Mouse (Mus musculus) E14TG2a.4 (cell line): ENCODE measurements around the gene Wiz.

Source experiments
- H3K27me3 ChIP-seq: 2 replicates; pipeline ENCODE4 v1.6.1; 2014; ENCODE audit warnings: low read length, control low read depth; ENCODE audit not compliant: insufficient read depth
- H3K36me3 ChIP-seq: 2 replicates; pipeline ENCODE4 v1.6.1; 2014; ENCODE audit warnings: low read length, control low read depth; ENCODE audit not compliant: insufficient read depth
- H3K4me1 ChIP-seq: replicated peaks from 2 replicates; pipeline ENCODE4 v1.6.1; 2014; ENCODE audit warnings: low read depth, low read length, control low read depth
- H3K4me3 ChIP-seq: replicated peaks from 2 replicates; pipeline ENCODE4 v1.5.1; 2014; ENCODE audit warnings: mild to moderate bottlenecking, low read length
- H3K9me3 ChIP-seq: 2 replicates; pipeline ENCODE4 v1.6.1; 2014; ENCODE audit warnings: low read length, control low read depth
- CTCF ChIP-seq: conservative IDR thresholded peaks from 2 replicates; pipeline ENCODE4 v1.5.1; 2014; ENCODE audit warnings: low read length
- NANOG ChIP-seq: IDR thresholded peaks from 2 replicates; pipeline ENCODE4 v1.6.1; 2014; ENCODE audit warnings: borderline replicate concordance, low read length, mixed read lengths
- POU5F1 ChIP-seq: IDR thresholded peaks from 2 replicates; pipeline ENCODE4 v1.6.1; 2014; ENCODE audit warnings: low read length, borderline replicate concordance

Wiz gene

GRCm38 (mm10) chr17:32349851-32350381, 39.3 kb downstream of the Wiz start:
- Histone ChIP-seq H3K4me3 (peak overlapping the region; percentile 99), H3K27me3 (no peaks in the 10 kb centered on the region), H3K4me1 (peaks cover 65% of the 10 kb centered on the region), H3K9me3 (no peaks in the 10 kb centered on the region), H3K36me3 (peaks cover 26% of the 10 kb centered on the region)
- no peak for TF ChIP-seq POU5F1
- TF ChIP-seq CTCF, result no peak
- no peak for TF ChIP-seq NANOG

- Histone ChIP-seq H3K4me3 (peak overlapping the region; percentile 99), H3K27me3 (no peaks in the 10 kb centered on the region), H3K9me3 (no peaks in the 10 kb centered on the region), H3K36me3 (peaks cover 26% of the 10 kb centered on the region), H3K4me1 (peaks cover 57% of the 10 kb centered on the region)
- TF ChIP-seq CTCF (peak; percentile 86), NANOG (no peak)
Observed at GRCm38 (mm10) chr17:32349037-32349732, 40.1 kb downstream of the Wiz start.

- Histone ChIP-seq H3K9me3 (no peaks in the 10 kb centered on the region), H3K27me3 (no peaks in the 10 kb centered on the region), H3K36me3 (peaks cover 26% of the 10 kb centered on the region), H3K4me3 (no peak overlapping the region), H3K4me1 (peaks cover 50% of the 10 kb centered on the region)
- no peak for TF ChIP-seq POU5F1
- TF ChIP-seq CTCF, result no peak
- TF ChIP-seq NANOG, result no peak
Observed at GRCm38 (mm10) chr17:32348406-32348805, 40.8 kb downstream of the Wiz start.

- peaks cover 87% of the 10 kb centered on the region for H3K36me3 ChIP-seq
- no peak overlapping the region for H3K4me3 ChIP-seq
- H3K4me1 ChIP-seq, result no peaks in the 10 kb centered on the region
- H3K9me3 ChIP-seq, result no peaks in the 10 kb centered on the region
- no peaks in the 10 kb centered on the region for H3K27me3 ChIP-seq
- TF ChIP-seq NANOG (no peak), POU5F1 (no peak), CTCF (no peak)
Observed at GRCm38 (mm10) chr17:32341102-32341501, 48.1 kb downstream of the Wiz start.

- H3K4me1 ChIP-seq, result peaks cover 7% of the 10 kb centered on the region
- TF ChIP-seq CTCF, result no peak
- no peak for TF ChIP-seq NANOG
- no peak for TF ChIP-seq POU5F1
- H3K36me3 ChIP-seq, result peaks cover 95% of the 10 kb centered on the region
- H3K9me3 ChIP-seq, result no peaks in the 10 kb centered on the region
- no peaks in the 10 kb centered on the region for H3K27me3 ChIP-seq
- no peak overlapping the region for H3K4me3 ChIP-seq
Observed at GRCm38 (mm10) chr17:32340110-32340509, 49.1 kb downstream of the Wiz start.

GRCm38 (mm10) chr17:32335869-32336268, 53.4 kb downstream of the Wiz start:
- H3K27me3 ChIP-seq, result no peaks in the 10 kb centered on the region
- no peaks in the 10 kb centered on the region for H3K9me3 ChIP-seq
- H3K36me3 ChIP-seq, result peaks cover 99% of the 10 kb centered on the region
- H3K4me1 ChIP-seq, result peaks cover 28% of the 10 kb centered on the region
- no peak overlapping the region for H3K4me3 ChIP-seq
- TF ChIP-seq CTCF (no peak), NANOG (no peak), POU5F1 (no peak)

- TF ChIP-seq NANOG (no peak), POU5F1 (no peak), CTCF (no peak)
- peak overlapping the region; percentile 75 for H3K4me3 ChIP-seq
- H3K36me3 ChIP-seq, result peaks cover 98% of the 10 kb centered on the region
- H3K4me1 ChIP-seq, result peaks cover 28% of the 10 kb centered on the region
- no peaks in the 10 kb centered on the region for H3K27me3 ChIP-seq
- no peaks in the 10 kb centered on the region for H3K9me3 ChIP-seq
Observed at GRCm38 (mm10) chr17:32334921-32335320, 54.3 kb downstream of the Wiz start.

- H3K9me3 ChIP-seq, result no peaks in the 10 kb centered on the region
- TF ChIP-seq POU5F1 (no peak), CTCF (no peak), NANOG (no peak)
- H3K27me3 ChIP-seq, result no peaks in the 10 kb centered on the region
- H3K36me3 ChIP-seq, result peaks cover 96% of the 10 kb centered on the region
- H3K4me3 ChIP-seq, result peak overlapping the region; percentile 75
- H3K4me1 ChIP-seq, result peaks cover 28% of the 10 kb centered on the region
Observed at GRCm38 (mm10) chr17:32333675-32334303, 55.5 kb downstream of the Wiz start.

GRCm38 (mm10) chr17:32327501-32327900, 61.7 kb downstream of the Wiz start:
- peaks cover 18% of the 10 kb centered on the region for H3K4me1 ChIP-seq
- no peak overlapping the region for H3K4me3 ChIP-seq
- TF ChIP-seq POU5F1 (no peak), CTCF (no peak), NANOG (no peak)
- peaks cover 96% of the 10 kb centered on the region for H3K36me3 ChIP-seq
- H3K9me3 ChIP-seq, result no peaks in the 10 kb centered on the region
- no peaks in the 10 kb centered on the region for H3K27me3 ChIP-seq
